Mouse (Mus musculus) heart, embryonic 13.5 days (tissue): Measurements from ENCODE around the gene Rrm1. TPM values are rescaled to one million over a fixed set of nuclear protein-coding genes. Genes with fewer than 3 reads are reported as not detected.
"Not testable (repeated sequence)": the region's sequence is repeated elsewhere in the genome, so short reads cannot be mapped to it uniquely, and the experiment has no call there.

Experiments used
- ATAC-seq: fragments of 200-750 bp; cut with Nextera tagmentation; 2 replicates; pipeline ENCODE4 v1.8.0; 2017; ENCODE audit warnings: moderate TSS enrichment; ENCODE audit not compliant: insufficient number of reproducible peaks, low FRiP score, low TSS enrichment; ENCODE audit errors: extremely low read depth
- H3K27ac ChIP-seq: fragments of 300-500 bp; sonication (generic); replicated peaks from 2 replicates; pipeline ENCODE4 v1.5.1; 2015; ENCODE audit warnings: moderate library complexity, mild to moderate bottlenecking, inconsistent platforms
- H3K27me3 ChIP-seq: fragments of 300-500 bp; sonication (generic); replicated peaks from 2 replicates; pipeline ENCODE4 v1.6.1; 2015; ENCODE audit warnings: mild to moderate bottlenecking, inconsistent platforms
- H3K36me3 ChIP-seq: fragments of 300-500 bp; sonication (generic); 2 replicates; pipeline ENCODE4 v1.6.1; 2015; ENCODE audit warnings: mild to moderate bottlenecking, inconsistent platforms
- H3K4me1 ChIP-seq: fragments of 300-500 bp; sonication (generic); 2 replicates; pipeline ENCODE4 v1.6.1; 2015; ENCODE audit warnings: inconsistent platforms
- H3K4me2 ChIP-seq: fragments of 300-500 bp; sonication (generic); 2 replicates; pipeline ENCODE4 v1.6.1; 2015; ENCODE audit warnings: inconsistent platforms, mild to moderate bottlenecking, moderate library complexity
- H3K4me3 ChIP-seq: fragments of 300-500 bp; sonication (generic); 2 replicates; pipeline ENCODE4 v1.5.1; 2015; ENCODE audit warnings: moderate library complexity, mild to moderate bottlenecking, inconsistent platforms
- H3K9ac ChIP-seq: fragments of 300-500 bp; sonication (generic); 2 replicates; pipeline ENCODE4 v1.6.1; 2015; ENCODE audit warnings: inconsistent platforms, mild to moderate bottlenecking, moderate library complexity
- H3K9me3 ChIP-seq: fragments of 300-500 bp; sonication (generic); 2 replicates; pipeline ENCODE4 v1.6.1; 2016; ENCODE audit warnings: inconsistent platforms
- WGBS: fragments of 180-500 bp; shearing (Covaris S2); methylation state at CpG from one replicate; pipeline ENCODE4 v1.1.7; 2015; ENCODE audit warnings: mixed read lengths; 5-methylcytosine and 5-hydroxymethylcytosine counted together
- polyA plus RNA-seq: library from polyadenylated mRNA; unstranded; fragments of >200 nt; fragmentation: Nextera tagmentation; extraction: Ambion mirVana; gene quantifications from 2 replicates; pipeline ENCODE4 v1.2.1, GENCODE M21; 2015

Gene Rrm1
- polyA plus RNA-seq, result 126 and 130 TPM in 2 replicates

DNA sequence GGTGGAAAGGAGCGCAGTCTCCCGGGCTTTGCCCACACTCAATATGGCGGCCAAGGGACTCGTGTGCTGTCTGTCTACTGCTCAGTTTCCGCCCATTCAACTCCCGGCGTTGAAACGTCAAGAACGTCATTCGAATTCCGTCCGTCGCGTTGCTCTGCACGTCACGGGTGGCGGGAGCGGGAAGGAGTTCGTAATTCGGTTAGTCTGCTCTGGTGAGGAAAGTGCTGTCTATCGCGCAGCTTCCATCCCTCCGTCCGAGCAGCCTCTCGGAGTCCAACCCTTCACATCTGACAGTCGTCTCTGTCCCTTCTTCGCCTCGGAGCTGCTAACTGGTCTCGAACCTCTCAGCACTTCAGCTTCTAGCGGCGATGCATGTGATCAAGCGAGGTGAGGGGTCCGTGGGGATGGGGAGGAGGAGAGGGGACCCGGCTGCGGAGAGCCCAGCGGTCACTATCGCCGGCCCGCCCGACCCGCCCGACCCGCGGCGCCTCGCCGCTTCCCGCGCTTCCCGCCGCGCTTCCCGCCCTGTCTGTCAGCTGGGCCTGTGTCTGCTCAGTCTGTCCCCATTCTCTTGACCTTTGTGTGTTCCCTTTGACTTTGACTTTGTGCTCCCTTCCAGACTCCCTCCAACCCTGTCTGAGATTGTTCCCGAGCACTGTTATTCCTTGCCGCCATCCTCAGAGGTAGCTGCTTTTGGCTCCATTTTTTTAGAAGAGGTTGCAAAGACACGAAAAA is at the start of gene Rrm1:
Rrm1 (plus strand) TSS at position 39 of the 735 bp plus-strand sequence.
- H3K9ac ChIP-seq, result peak within 1 kb of the TSS; percentile 97
- ATAC-seq, result peak; percentile 93

DNA sequence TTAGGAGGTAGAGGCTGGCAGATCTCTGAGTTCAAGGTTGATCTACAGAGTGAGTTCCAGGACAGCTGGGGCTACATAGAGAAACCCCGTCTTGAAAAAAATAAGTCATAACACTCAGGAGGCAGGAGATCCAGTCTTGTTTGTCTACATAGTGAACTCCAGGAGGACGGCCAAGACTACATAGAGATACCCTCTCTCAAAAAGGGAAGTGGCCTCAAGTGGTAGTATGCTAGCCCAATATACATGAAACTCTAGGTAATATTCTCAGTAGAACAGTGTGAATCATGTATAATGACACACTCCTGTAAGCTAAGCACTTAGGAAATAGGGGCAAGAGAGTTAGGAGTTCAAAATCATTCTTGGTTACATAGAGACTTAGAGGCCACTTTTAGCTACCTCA is 47.6 kb upstream of the Rrm1 start:
- WGBS, result 82% methylated on average over 2 of the region's 2 CpGs
- H3K9ac ChIP-seq, result no peak overlapping the region
- H3K36me3 ChIP-seq, result no peaks in the 10 kb centered on the region
- no peak overlapping the region for H3K27ac ChIP-seq
- no peaks in the 10 kb centered on the region for H3K27me3 ChIP-seq
- no peak overlapping the region for H3K4me2 ChIP-seq
- no peak for ATAC-seq
- peaks cover 7% of the 10 kb centered on the region for H3K4me1 ChIP-seq
- H3K4me3 ChIP-seq, result no peak overlapping the region
- H3K9me3 ChIP-seq, result no peaks in the 10 kb centered on the region

More for the DNA sequence above, at the start of gene Rrm1:
- Histone ChIP-seq H3K27me3 (peaks cover 23% of the 10 kb centered on the region), H3K9me3 (no peaks in the 10 kb centered on the region), H3K27ac (peak within 1 kb of the TSS; percentile 93), H3K4me3 (peak within 1 kb of the TSS; percentile 94), H3K36me3 (peaks cover 32% of the 10 kb centered on the region), H3K4me1 (peaks cover 22% of the 10 kb centered on the region), H3K4me2 (peak within 1 kb of the TSS; percentile 73)
- WGBS, result under 1% methylated on average over 56 of the region's 56 CpGs

DNA sequence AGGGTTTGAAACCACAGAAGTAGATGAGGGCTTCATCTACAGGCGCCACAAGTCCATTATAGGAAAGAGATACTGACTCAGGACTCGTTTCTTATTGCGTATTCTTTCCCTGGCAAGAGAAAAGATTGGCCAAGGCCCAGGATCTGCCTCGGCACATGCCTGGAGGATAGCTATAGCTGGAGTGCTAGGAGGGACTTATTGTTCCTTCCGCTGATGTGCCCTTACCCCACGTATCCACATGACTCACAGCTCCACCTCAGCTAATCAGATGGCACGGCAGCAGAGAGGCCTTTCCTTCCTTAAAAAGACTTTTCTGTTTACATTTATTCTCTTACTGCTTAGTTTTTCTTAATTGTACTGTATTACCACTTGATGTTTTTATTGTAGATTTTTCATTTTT is 45.6 kb upstream of the Rrm1 start:
- H3K9ac ChIP-seq, result no peak overlapping the region
- no peak overlapping the region for H3K4me3 ChIP-seq
- H3K27me3 ChIP-seq, result no peaks in the 10 kb centered on the region
- H3K4me1 ChIP-seq, result no peaks in the 10 kb centered on the region
- WGBS, result 64% methylated on average over 7 of the region's 7 CpGs
- H3K4me2 ChIP-seq, result no peak overlapping the region
- H3K27ac ChIP-seq, result no peak overlapping the region
- no peak for ATAC-seq
- no peaks in the 10 kb centered on the region for H3K36me3 ChIP-seq
- H3K9me3 ChIP-seq, result no peaks in the 10 kb centered on the region

DNA sequence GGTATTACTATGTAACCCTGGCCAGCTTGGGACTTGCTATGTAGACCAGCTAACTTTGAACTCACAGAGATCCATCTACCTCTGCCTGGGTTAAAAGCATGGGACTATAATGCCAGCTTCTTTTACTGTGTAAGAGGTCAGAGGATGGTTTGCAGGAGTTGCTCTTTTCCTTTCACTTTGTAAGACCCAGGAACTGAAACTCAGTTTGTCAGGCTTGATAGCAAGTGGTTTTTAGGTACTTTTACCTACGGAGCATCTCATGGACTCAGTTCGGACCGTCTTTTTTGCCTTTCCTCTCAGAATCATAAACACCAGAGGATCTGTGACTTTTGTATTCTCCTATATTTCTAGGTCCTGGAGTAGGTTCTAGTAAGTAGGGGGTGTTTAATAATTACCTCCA is 45.2 kb upstream of the Rrm1 start:
- H3K36me3 ChIP-seq, result no peaks in the 10 kb centered on the region
- no peaks in the 10 kb centered on the region for H3K4me1 ChIP-seq
- H3K9ac ChIP-seq, result no peak overlapping the region
- H3K9me3 ChIP-seq, result no peaks in the 10 kb centered on the region
- ATAC-seq, result no peak
- no peak overlapping the region for H3K4me2 ChIP-seq
- no peaks in the 10 kb centered on the region for H3K27me3 ChIP-seq
- no peak overlapping the region for H3K4me3 ChIP-seq
- WGBS, result 86% methylated on average over 3 of the region's 3 CpGs
- H3K27ac ChIP-seq, result no peak overlapping the region

DNA sequence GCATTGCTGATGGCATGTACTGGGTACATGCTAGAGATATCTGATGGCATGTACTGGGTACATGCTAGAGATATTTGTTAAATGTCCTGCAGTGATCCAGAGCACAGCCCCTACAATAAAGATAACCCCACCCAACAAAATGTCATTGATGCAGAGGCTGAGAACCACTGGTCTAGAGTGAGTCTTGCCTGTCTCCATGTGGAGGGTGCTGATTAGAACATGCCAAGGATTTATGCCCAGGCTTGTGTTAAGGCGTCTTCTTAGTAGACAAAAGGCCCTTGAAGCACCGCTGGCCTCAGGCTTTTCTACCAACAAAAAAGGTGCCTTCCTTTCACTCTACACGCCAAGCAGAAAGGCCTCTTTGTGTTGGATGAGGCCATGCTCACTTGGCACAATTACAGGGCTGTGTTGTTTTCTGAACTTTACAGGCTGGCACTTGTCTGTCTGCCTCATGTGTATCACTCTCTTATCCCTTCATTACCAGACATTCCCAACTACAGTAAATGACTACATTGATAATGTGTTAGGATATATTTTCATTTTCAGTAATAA is 42.2 kb upstream of the Rrm1 start:
- Histone ChIP-seq H3K27me3 (no peaks in the 10 kb centered on the region), H3K27ac (no peak overlapping the region), H3K4me2 (no peak overlapping the region), H3K36me3 (no peaks in the 10 kb centered on the region), H3K4me3 (no peak overlapping the region), H3K9ac (no peak overlapping the region), H3K4me1 (no peaks in the 10 kb centered on the region), H3K9me3 (no peaks in the 10 kb centered on the region)
- 77% methylated on average over 3 of the region's 3 CpGs for WGBS
- no peak for ATAC-seq

DNA sequence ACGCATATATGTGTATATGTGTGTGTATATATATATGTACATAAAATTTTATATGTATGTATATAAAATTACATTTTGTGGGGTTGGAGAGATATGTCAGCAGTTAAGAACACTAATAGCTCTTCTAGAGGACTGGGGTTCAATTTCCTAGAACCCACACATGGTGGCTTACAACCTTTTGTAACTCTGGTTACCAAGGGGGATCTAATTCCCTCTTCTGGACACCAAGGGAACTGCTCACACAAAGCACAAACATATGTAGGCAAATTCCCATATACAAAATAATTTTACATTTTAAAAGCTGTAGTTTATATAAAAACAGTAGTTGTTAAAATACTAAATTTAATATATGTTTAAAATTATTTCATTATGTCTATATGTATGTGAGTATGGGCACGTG is 37.4 kb upstream of the Rrm1 start:
- Histone ChIP-seq H3K27me3 (no peaks in the 10 kb centered on the region), H3K4me2 (no peak overlapping the region), H3K9ac (no peak overlapping the region), H3K36me3 (no peaks in the 10 kb centered on the region), H3K27ac (no peak overlapping the region), H3K4me3 (no peak overlapping the region), H3K9me3 (no peaks in the 10 kb centered on the region), H3K4me1 (no peaks in the 10 kb centered on the region)
- 87% methylated on average over 2 of the region's 2 CpGs for WGBS
- no peak for ATAC-seq

DNA sequence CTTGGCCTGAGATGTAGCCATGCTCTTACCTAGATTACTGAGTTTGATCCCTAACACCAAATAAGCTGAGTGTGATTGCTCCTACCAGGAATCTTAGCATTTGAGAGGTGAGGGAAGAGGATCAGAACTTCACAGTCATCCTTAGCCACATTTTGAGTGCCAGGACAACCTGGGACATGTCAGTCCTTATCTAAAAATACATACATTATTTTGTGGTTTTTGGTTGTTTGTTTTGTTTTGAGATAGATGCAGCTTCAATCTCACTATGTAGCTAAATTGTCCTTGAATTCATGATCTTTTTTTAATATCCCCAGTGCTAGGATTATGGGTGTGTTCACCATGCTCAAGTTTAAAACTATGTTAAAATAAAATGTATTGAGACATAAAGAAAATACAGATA is 34.1 kb upstream of the Rrm1 start:
- Histone ChIP-seq H3K4me2 (no peak overlapping the region), H3K27me3 (no peaks in the 10 kb centered on the region), H3K4me3 (no peak overlapping the region), H3K36me3 (no peaks in the 10 kb centered on the region), H3K9ac (no peak overlapping the region), H3K27ac (no peak overlapping the region), H3K4me1 (no peaks in the 10 kb centered on the region), H3K9me3 (no peaks in the 10 kb centered on the region)
- ATAC-seq, result no peak

DNA sequence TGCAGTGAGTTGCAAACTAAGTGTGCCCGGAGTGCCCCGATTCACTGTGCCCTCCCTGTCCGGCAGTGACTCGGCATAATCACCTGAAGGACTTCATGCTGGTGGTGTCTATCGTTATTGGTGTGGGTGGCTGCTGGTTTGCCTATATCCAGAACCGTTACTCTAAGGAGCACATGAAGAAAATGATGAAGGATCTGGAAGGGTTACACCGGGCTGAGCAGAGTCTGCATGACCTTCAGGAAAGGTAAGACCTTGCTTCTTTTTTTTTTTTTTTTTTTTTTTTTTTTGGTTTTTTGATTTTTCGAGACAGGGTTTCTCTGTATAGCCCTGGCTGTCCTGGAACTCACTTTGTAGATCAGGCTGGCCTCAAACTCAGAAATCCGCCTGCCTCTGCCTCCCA is 26.2 kb upstream of the Rrm1 start:
- 88% methylated on average over 9 of the region's 9 CpGs for WGBS
- ATAC-seq, result not testable (repeated sequence)

DNA sequence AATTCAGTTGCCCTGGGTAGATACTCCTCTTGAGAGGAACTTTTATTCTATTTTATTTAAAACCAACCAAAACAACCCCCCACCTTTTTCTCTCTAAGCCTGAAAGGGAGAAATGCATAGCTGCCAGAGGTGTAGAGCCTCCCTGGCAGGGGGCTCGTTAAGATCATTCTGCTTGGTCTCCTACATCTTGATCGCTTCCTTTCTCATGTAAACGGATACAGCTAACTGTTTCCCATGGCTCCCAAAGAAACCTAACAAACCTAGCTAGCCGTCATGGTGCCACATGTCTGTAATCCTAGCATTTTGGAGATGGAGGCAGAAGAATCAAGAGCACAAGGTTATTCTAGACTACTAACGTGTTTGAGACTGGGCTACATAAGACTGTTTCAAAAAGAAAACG is 25.7 kb upstream of the Rrm1 start:
- Histone ChIP-seq H3K27ac (no peak overlapping the region), H3K9ac (no peak overlapping the region), H3K4me1 (peaks cover 6% of the 10 kb centered on the region), H3K4me3 (no peak overlapping the region), H3K9me3 (no peaks in the 10 kb centered on the region), H3K4me2 (no peak overlapping the region), H3K36me3 (no peaks in the 10 kb centered on the region), H3K27me3 (no peaks in the 10 kb centered on the region)
- ATAC-seq, result no peak
- WGBS, result 55% methylated on average over 6 of the region's 6 CpGs

More for the DNA sequence above, 26.2 kb upstream of the Rrm1 start:
- H3K9me3 ChIP-seq, H3K36me3 ChIP-seq, H3K9ac ChIP-seq, H3K4me3 ChIP-seq, H3K4me1 ChIP-seq, H3K4me2 ChIP-seq, H3K27me3 ChIP-seq, H3K27ac ChIP-seq: not testable (repeated sequence)

DNA sequence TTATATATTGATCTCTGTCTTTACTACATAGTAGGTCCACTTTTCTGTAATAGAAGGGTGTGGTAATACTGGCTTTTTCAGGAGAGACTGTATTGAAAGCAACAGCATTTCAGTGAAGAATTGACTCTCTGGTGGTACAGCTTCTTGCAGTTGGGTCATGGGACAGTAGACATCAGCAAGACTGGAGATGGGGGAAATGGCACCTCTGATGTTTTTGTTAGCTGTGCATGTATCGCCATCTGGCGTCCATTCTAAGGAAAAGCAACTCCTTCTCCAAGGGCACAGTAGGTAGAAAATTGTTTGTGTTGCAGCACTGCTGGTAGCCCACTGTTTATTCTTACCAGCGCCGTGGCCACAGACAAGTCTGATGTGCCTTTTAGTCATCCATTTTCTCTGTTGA is 24.1 kb upstream of the Rrm1 start:
- no peak for ATAC-seq
- no peaks in the 10 kb centered on the region for H3K9me3 ChIP-seq
- H3K4me1 ChIP-seq, result peaks cover 6% of the 10 kb centered on the region
- no peaks in the 10 kb centered on the region for H3K27me3 ChIP-seq
- H3K36me3 ChIP-seq, result no peaks in the 10 kb centered on the region
- no peak overlapping the region for H3K9ac ChIP-seq
- no peak overlapping the region for H3K4me2 ChIP-seq
- 6% methylated on average over 4 of the region's 4 CpGs for WGBS
- no peak overlapping the region for H3K27ac ChIP-seq
- no peak overlapping the region for H3K4me3 ChIP-seq

DNA sequence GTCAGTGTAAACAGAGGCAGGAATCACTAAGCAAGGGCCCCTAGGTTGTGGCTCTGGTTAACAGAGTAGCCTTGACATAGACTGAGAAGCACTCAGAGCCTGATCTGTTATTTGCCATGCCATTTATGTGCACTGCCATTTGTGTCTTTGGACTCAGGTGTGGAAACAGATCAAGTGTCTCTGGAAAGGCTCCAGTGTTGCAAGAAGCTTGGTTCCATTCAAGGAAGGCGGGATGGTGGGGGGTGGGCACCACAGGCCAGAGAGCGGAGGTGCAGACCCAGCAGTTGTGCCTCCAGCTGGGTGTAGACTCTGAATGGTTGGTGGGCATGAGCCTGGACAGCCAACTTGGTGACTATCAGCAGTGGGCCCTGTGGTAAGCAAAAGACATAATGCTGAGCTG is 19.5 kb upstream of the Rrm1 start:
- ATAC-seq, result no peak
- Histone ChIP-seq H3K4me1 (no peaks in the 10 kb centered on the region), H3K27ac (no peak overlapping the region), H3K27me3 (no peaks in the 10 kb centered on the region), H3K9ac (no peak overlapping the region), H3K4me2 (no peak overlapping the region), H3K9me3 (no peaks in the 10 kb centered on the region), H3K4me3 (no peak overlapping the region), H3K36me3 (no peaks in the 10 kb centered on the region; the same call in 1 of the 2 replicates)
- WGBS, result 90% methylated on average over 2 of the region's 2 CpGs
